Mouse (Mus musculus) E14TG2a.4 (cell line): Measurements from ENCODE around the gene Tenm4.

Experiments
- H3K27me3 ChIP-seq: 2 replicates; pipeline ENCODE4 v1.6.1; 2014; ENCODE audit warnings: low read length, control low read depth; ENCODE audit not compliant: insufficient read depth
- H3K36me3 ChIP-seq: 2 replicates; pipeline ENCODE4 v1.6.1; 2014; ENCODE audit warnings: low read length, control low read depth; ENCODE audit not compliant: insufficient read depth
- H3K4me1 ChIP-seq: replicated peaks from 2 replicates; pipeline ENCODE4 v1.6.1; 2014; ENCODE audit warnings: low read depth, low read length, control low read depth
- H3K4me3 ChIP-seq: replicated peaks from 2 replicates; pipeline ENCODE4 v1.5.1; 2014; ENCODE audit warnings: mild to moderate bottlenecking, low read length
- H3K9me3 ChIP-seq: 2 replicates; pipeline ENCODE4 v1.6.1; 2014; ENCODE audit warnings: low read length, control low read depth
- CTCF ChIP-seq: conservative IDR thresholded peaks from 2 replicates; pipeline ENCODE4 v1.5.1; 2014; ENCODE audit warnings: low read length
- NANOG ChIP-seq: IDR thresholded peaks from 2 replicates; pipeline ENCODE4 v1.6.1; 2014; ENCODE audit warnings: borderline replicate concordance, low read length, mixed read lengths
- POU5F1 ChIP-seq: IDR thresholded peaks from 2 replicates; pipeline ENCODE4 v1.6.1; 2014; ENCODE audit warnings: low read length, borderline replicate concordance

The Tenm4 gene

DNA sequence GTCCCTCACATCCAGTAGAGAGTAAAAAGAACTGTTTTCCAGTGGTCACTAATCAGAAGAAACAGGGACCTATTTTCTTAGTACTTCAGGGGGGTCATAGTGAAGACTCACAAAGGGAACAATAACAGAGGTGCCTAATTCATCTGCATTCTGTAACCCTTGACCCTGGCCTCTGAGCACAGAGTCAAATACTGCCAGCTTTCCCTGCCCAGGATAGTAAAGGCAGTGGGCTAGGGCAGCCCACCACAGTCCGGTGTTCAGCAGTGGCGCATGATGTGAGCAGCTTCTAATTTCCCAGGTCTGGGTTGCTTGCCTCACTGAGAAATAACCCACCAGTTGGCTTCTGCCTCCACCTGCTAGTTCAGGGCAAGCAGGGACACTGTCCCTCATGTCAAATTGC is 221.6 kb downstream of the Tenm4 start:
- no peaks in the 10 kb centered on the region for H3K9me3 ChIP-seq
- TF ChIP-seq POU5F1 (no peak), CTCF (no peak), NANOG (no peak)

DNA sequence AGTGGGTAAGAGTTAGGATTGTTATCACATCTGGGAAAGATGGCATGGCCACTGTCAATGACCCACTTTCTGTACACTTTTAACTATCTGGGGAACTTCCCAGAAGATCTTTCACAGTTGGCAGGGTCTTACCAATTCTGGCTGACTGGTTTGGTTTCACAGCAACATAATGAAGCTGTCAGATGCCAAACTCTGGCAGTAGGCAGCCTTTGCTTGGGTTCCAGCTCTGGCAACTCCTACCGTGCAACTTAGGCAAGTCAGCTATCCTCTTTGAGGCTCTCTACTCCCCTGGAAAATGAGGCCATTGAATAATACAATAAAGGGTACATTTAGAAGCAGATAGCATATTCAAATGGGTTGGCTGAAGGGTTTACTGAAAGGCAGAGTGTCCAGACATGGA is 226.9 kb downstream of the Tenm4 start:
- H3K27me3 ChIP-seq: no peaks in the 10 kb centered on the region
- no peak for TF ChIP-seq CTCF
- no peak for TF ChIP-seq POU5F1
- TF ChIP-seq NANOG: no peak
- no peaks in the 10 kb centered on the region for H3K36me3 ChIP-seq
- peaks cover 11% of the 10 kb centered on the region for H3K4me1 ChIP-seq
- H3K4me3 ChIP-seq: no peak overlapping the region
- H3K9me3 ChIP-seq: no peaks in the 10 kb centered on the region

More for the DNA sequence above, 221.6 kb downstream of the Tenm4 start:
- Histone ChIP-seq H3K4me3 (no peak overlapping the region), H3K4me1 (no peaks in the 10 kb centered on the region; the same call in 1 of the 2 replicates), H3K36me3 (no peaks in the 10 kb centered on the region), H3K27me3 (no peaks in the 10 kb centered on the region)

DNA sequence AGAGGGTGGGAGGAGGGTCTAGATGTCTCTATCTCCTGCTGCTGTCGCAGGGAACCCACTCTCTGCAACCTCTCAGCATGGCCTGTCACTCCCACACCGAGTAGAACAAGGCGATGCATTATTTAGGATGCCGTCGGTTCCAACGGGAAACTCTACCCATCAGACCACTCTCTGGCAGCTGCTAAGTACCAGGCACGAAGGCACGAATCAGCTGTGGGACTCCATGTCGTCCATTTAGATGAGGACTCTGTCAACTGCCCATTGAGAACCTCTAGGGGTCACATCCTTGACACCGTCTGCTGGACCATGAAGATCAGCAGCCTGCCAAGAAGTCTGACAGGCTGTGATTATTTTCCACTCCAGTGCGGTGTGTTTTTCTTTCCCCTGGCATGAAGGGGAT is 229.4 kb downstream of the Tenm4 start:
- peaks cover 11% of the 10 kb centered on the region for H3K4me1 ChIP-seq
- H3K4me3 ChIP-seq: no peak overlapping the region
- no peak for TF ChIP-seq CTCF
- TF ChIP-seq NANOG: no peak
- TF ChIP-seq POU5F1: no peak
- no peaks in the 10 kb centered on the region for H3K36me3 ChIP-seq
- no peaks in the 10 kb centered on the region for H3K9me3 ChIP-seq
- no peaks in the 10 kb centered on the region for H3K27me3 ChIP-seq

DNA sequence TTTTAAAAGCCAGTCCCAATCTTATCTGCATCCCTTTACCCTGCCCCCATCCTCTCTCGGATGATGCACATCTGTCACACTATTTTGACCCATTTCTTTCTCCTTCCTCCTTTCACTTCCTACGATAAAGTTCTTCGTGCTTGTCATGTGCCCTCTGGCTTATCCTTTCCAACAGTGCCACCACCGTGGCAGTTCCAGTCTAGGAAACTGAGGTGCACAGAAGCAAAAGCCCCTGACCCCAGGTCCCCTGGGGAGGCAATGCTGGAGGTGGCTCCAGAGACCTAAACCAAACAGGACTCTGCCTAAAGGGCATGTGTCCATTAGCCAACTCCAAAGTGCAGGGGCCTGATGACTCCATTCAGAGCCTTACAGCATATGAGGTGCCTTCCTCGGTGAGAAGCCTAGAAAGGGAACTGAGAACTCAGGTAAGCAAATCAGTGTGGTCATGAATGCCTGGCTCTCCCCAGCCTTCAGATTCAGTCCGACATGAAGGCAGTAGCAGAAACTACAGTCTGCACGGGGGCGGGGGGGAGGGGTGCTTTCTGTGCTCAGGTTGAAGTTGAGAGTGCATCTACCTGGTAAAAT is 235.7 kb downstream of the Tenm4 start:
- TF ChIP-seq POU5F1 (no peak), CTCF (no peak), NANOG (no peak)

DNA sequence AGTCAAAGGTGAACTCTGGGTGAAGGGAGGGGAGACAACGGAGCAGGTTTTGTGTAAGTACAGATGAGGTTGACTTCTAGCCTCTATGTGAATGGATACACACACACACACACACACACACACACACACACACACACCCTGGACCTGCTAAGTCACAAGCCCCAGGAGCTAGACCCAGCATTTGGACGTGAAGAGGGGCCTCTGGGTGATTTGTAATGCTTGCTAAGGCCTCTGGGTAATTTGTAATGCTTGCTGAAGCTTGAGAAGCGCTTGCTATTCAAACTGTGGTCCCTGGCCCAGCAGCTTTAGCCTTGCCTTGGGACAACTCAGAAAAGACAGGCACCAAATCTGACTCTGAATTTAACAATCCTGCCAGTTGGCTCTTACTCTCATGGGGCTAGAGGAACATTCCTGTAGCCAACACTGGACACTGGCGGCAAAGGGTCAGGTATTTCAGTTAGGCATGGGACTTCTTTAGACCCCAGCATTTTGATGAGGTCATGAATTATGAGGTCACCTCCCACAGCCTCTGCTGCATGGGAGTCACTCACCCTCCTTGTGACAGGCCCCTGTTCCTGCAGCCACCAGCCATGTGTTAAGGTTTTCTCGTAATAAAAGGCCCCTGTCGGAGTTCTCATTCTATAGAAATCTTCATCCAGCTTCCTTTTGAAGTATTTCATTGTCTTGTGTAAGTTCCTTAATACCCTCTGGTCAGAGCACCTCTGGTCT is 237.3 kb downstream of the Tenm4 start:
- Histone ChIP-seq H3K27me3 (no peaks in the 10 kb centered on the region), H3K9me3 (no peaks in the 10 kb centered on the region), H3K4me1 (no peaks in the 10 kb centered on the region), H3K4me3 (no peak overlapping the region), H3K36me3 (no peaks in the 10 kb centered on the region)
- TF ChIP-seq NANOG: no peak
- TF ChIP-seq POU5F1: no peak
- no peak for TF ChIP-seq CTCF

More for the DNA sequence above, 235.7 kb downstream of the Tenm4 start:
- Histone ChIP-seq H3K27me3 (no peaks in the 10 kb centered on the region), H3K4me1 (no peaks in the 10 kb centered on the region), H3K9me3 (no peaks in the 10 kb centered on the region), H3K36me3 (no peaks in the 10 kb centered on the region), H3K4me3 (no peak overlapping the region)

DNA sequence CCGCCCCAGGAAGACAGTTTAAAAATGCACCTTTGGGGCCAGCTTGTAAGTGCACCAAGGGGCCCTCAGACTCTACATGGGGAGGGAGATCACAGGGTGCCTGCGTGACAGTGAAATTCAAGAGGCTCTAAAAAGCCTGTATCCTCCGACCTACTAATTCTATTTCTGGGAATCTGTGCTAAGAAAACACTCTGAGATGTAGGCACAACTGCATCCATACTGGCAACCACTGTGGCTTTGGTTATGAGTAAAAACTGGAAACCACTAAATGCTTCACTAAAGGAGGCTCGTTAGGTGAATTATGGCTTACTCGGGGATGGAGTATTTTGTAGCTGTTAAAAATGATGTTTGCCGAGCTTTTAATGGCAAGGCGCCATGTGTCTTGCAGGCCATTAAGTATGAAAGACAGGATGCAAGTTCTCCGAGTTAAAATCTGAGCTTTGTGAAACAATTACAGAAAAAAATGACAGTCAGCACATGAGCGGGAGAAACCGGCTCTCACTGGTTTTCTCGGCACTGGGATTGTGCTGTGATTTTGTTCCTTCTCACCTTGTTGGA is 238.4 kb downstream of the Tenm4 start:
- Histone ChIP-seq H3K4me3 (no peak overlapping the region), H3K36me3 (no peaks in the 10 kb centered on the region), H3K9me3 (no peaks in the 10 kb centered on the region), H3K4me1 (no peaks in the 10 kb centered on the region), H3K27me3 (no peaks in the 10 kb centered on the region)
- TF ChIP-seq NANOG (no peak), POU5F1 (no peak), CTCF (no peak)

DNA sequence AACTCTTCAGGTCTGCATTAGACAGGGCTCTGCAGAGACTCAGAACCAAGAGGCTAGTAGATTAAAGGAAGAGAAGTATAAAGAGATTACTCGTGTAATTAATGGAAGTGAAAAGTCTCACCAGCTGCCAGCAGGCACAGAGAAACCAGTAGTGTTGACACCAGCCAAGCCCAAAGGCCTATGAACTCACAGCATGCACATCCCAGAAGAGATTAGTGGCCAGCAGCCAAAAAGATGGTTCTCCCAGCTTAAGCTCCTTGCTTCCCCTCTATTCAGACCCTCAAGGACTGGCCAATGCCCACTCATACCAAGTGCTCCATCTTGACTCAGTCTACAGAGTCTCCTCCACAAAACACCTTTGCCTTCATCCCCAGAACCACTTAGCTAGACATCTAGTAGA is 242.8 kb downstream of the Tenm4 start:
- Histone ChIP-seq H3K27me3 (no peaks in the 10 kb centered on the region), H3K36me3 (no peaks in the 10 kb centered on the region), H3K9me3 (no peaks in the 10 kb centered on the region), H3K4me1 (0 out of 2 replicates have a peak, but pooled peaks cover 4% of the 10 kb centered on the region), H3K4me3 (no peak overlapping the region)
- no peak for TF ChIP-seq POU5F1
- TF ChIP-seq NANOG: no peak
- no peak for TF ChIP-seq CTCF

DNA sequence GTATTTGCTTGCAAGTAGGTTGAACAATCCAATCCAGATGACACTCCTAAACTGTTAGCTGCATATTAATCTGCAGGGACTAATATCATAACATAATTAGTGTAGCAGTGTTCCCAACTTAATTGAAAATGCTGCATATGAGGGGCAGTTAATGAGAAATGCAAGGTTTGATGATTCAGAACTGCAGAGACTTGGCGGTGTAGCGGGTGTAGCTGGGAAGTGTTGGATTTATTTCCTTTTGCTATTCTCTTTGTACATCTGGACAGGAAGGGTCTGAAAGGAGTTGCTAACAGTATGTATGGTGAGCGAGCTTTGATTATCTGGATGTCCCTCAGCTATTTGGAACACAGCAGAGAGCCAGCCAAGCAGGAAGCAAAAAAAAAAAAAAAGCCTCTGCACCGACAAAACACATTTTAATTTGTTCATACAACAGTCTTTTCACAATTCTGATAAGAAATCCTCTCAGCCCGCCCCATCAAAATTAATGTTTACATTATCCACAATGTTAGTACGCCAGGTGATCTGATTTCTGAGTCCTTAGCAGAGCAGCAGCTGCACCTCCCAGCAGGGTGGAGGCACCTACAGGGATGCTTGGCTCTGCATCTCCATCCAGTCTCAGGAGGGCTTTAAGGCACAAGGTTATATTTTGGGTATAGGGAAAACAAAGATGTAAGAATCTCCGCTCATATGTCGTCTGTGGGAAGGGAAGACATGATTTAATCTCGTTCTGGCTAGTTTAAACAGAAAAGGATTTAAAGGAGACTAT is 243.4 kb downstream of the Tenm4 start:
- Histone ChIP-seq H3K9me3 (no peaks in the 10 kb centered on the region), H3K27me3 (no peaks in the 10 kb centered on the region), H3K4me3 (no peak overlapping the region), H3K4me1 (0 out of 2 replicates have a peak, but pooled peaks cover 4% of the 10 kb centered on the region), H3K36me3 (no peaks in the 10 kb centered on the region)
- TF ChIP-seq CTCF (no peak), NANOG (no peak), POU5F1 (no peak)
